Mouse (Mus musculus): ENCODE data around the gene Zfp507.

DNA sequence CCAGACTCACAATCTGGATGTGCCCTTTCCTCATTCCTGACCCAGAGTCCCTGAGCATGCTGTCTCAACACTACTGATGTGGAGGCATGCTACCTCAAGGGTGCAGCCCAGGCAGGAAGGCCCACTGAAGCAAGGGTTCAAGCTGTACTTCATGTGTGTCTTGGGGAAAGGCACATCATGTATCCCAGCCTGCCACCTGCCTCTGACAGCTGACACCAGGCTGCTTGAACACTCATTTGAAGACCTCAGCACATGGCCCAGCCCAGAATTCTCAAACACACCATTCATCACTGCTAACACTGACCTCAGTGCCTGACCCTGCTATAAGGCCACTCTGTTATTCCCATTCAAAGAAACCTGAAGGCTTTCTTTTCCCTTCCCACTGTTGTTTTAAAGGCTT, 20.6 kb downstream of the Zfp507 start:
- no peak for TF ChIP-seq CTCF (IDR thresholded peaks at IDR 0.05; ENCODE audit: low read depth)
- no peak for TF ChIP-seq EP300 (optimal IDR thresholded peaks at IDR 0.05)
